Mouse (Mus musculus) stomach, postnatal 0 days (tissue): ENCODE measurements around the gene Ipo5. TPM values are rescaled to one million over a fixed set of nuclear protein-coding genes. Genes with fewer than 3 reads are reported as not detected.

Experiments
- ATAC-seq: fragments of 200-750 bp; cut with Nextera tagmentation; 2 replicates; pipeline ENCODE4 v1.8.0; 2017; ENCODE audit not compliant: low FRiP score, low TSS enrichment
- DNase-seq: peaks from one replicate; pipeline ENCODE4 v3.0.0-alpha.2; 2016; ENCODE audit warnings: low spot score
- H3K27ac ChIP-seq: fragments of 300-500 bp; sonication (generic); replicated peaks from 2 replicates; pipeline ENCODE4 v1.5.1; 2014; ENCODE audit warnings: mild to moderate bottlenecking, control low read depth
- H3K27me3 ChIP-seq: fragments of 300-500 bp; sonication (generic); 2 replicates; pipeline ENCODE4 v1.6.1; 2014; ENCODE audit warnings: low read length; ENCODE audit not compliant: control insufficient read depth, insufficient read depth
- H3K36me3 ChIP-seq: fragments of 300-500 bp; sonication (generic); 2 replicates; pipeline ENCODE4 v1.6.1; 2014; ENCODE audit warnings: low read length, mixed read lengths; ENCODE audit not compliant: control insufficient read depth, insufficient read depth
- H3K4me1 ChIP-seq: fragments of 300-500 bp; sonication (generic); replicated peaks from 2 replicates; pipeline ENCODE4 v1.6.1; 2014; ENCODE audit warnings: antibody characterized with exemption; ENCODE audit not compliant: control insufficient read depth, insufficient read depth
- H3K4me2 ChIP-seq: fragments of 300-500 bp; sonication (generic); replicated peaks from 2 replicates; pipeline ENCODE4 v1.6.1; 2014; ENCODE audit warnings: low read depth, mild to moderate bottlenecking, control low read depth, moderate library complexity
- H3K4me3 ChIP-seq: fragments of 300-500 bp; sonication (generic); 2 replicates; pipeline ENCODE4 v1.5.1; 2014; ENCODE audit warnings: low read depth, low read length, control low read depth
- H3K9ac ChIP-seq: fragments of 300-500 bp; sonication (generic); 2 replicates; pipeline ENCODE4 v1.6.1; 2014; ENCODE audit warnings: mild to moderate bottlenecking, low read length, control low read depth, mixed read lengths
- H3K9me3 ChIP-seq: fragments of 300-500 bp; sonication (generic); 2 replicates; pipeline ENCODE4 v1.6.1; 2016; ENCODE audit warnings: low read length; ENCODE audit not compliant: control insufficient read depth
- CTCF ChIP-seq: IDR thresholded peaks from 2 replicates; pipeline ENCODE4 v1.5.1; 2016; ENCODE audit warnings: antibody characterized with exemption, low read depth, mild to moderate bottlenecking, moderate library complexity
- EP300 ChIP-seq: optimal IDR thresholded peaks from 2 replicates; pipeline ENCODE3; 2016; ENCODE audit warnings: antibody characterized with exemption
- WGBS: fragments of 180-500 bp; shearing (Covaris S2); extraction: QIAGEN DNeasy Blood & Tissue Kit; methylation state at CpG from one replicate; pipeline ENCODE4 v1.1.7; 2014; 5-methylcytosine and 5-hydroxymethylcytosine counted together
- polyA plus RNA-seq: library from polyadenylated mRNA; unstranded; fragments of >200 nt; fragmentation: Nextera tagmentation; extraction: Ambion mirVana; gene quantifications from 2 replicates; pipeline ENCODE4 v1.2.1, GENCODE M21; 2015

Ipo5 gene
- polyA plus RNA-seq = 30.7 and 31.5 TPM in 2 replicates

GRCm38 (mm10) chr14:120910733-120911324 lies at the start of gene Ipo5:
Ipo5 (plus strand) TSS chr14:120911224.
- DNase-seq (peak; percentile 98), ATAC-seq (peak; percentile 99)
- under 1% methylated on average over 29 of the region's 83 CpGs for WGBS
- H3K4me1 ChIP-seq = no peaks in the 10 kb centered on the region
- H3K27me3 ChIP-seq = no peaks in the 10 kb centered on the region
- peak within 1 kb of the TSS; percentile 87 for H3K9ac ChIP-seq
- peak within 1 kb of the TSS; percentile 95 for H3K4me2 ChIP-seq
- H3K36me3 ChIP-seq = no peaks in the 10 kb centered on the region
- H3K27ac ChIP-seq = peak within 1 kb of the TSS; percentile 97
- no peaks in the 10 kb centered on the region for H3K9me3 ChIP-seq
- peak within 1 kb of the TSS; percentile 76 for H3K4me3 ChIP-seq
- TF ChIP-seq EP300 (no peak), CTCF (peak; percentile 8; the same call in 1 of the 2 replicates)

GRCm38 (mm10) chr14:120863205-120863604 lies 47.8 kb upstream of the Ipo5 start:
- H3K4me3 ChIP-seq = no peak overlapping the region
- H3K27me3 ChIP-seq = no peaks in the 10 kb centered on the region
- H3K9ac ChIP-seq = no peak overlapping the region
- ATAC-seq (no peak), DNase-seq (no peak)
- WGBS = 91% methylated on average over 3 of the region's 3 CpGs
- H3K27ac ChIP-seq = no peak overlapping the region
- H3K36me3 ChIP-seq = no peaks in the 10 kb centered on the region
- H3K4me1 ChIP-seq = no peaks in the 10 kb centered on the region
- no peak for TF ChIP-seq EP300
- TF ChIP-seq CTCF = no peak
- 0 out of 2 replicates have a peak, but pooled peaks cover 3% of the 10 kb centered on the region for H3K9me3 ChIP-seq
- no peak overlapping the region for H3K4me2 ChIP-seq

GRCm38 (mm10) chr14:120864896-120865295 lies 46.1 kb upstream of the Ipo5 start:
- TF ChIP-seq EP300 (no peak), CTCF (no peak)
- no peak for ATAC-seq
- no peaks in the 10 kb centered on the region for H3K9me3 ChIP-seq
- no peak overlapping the region for H3K4me3 ChIP-seq
- H3K9ac ChIP-seq = no peak overlapping the region
- no peaks in the 10 kb centered on the region for H3K36me3 ChIP-seq
- no peak for DNase-seq
- 84% methylated on average over 4 of the region's 4 CpGs for WGBS
- no peaks in the 10 kb centered on the region for H3K4me1 ChIP-seq
- H3K27ac ChIP-seq = no peak overlapping the region
- H3K27me3 ChIP-seq = no peaks in the 10 kb centered on the region
- H3K4me2 ChIP-seq = no peak overlapping the region

GRCm38 (mm10) chr14:120866573-120866972 lies 44.5 kb upstream of the Ipo5 start:
- no peaks in the 10 kb centered on the region for H3K36me3 ChIP-seq
- H3K9me3 ChIP-seq = no peaks in the 10 kb centered on the region
- DNase-seq (no peak), ATAC-seq (no peak)
- 0 out of 2 replicates have a peak, but pooled peaks have one; percentile 9 for TF ChIP-seq CTCF
- no peak for TF ChIP-seq EP300
- no peaks in the 10 kb centered on the region for H3K27me3 ChIP-seq
- H3K4me1 ChIP-seq = no peaks in the 10 kb centered on the region
- H3K9ac ChIP-seq = no peak overlapping the region
- H3K27ac ChIP-seq = no peak overlapping the region
- no peak overlapping the region for H3K4me2 ChIP-seq
- H3K4me3 ChIP-seq = no peak overlapping the region
- WGBS = 94% methylated on average over 8 of the region's 8 CpGs

- no peak overlapping the region for H3K4me3 ChIP-seq
- no peaks in the 10 kb centered on the region for H3K36me3 ChIP-seq
- 79% methylated on average over 5 of the region's 5 CpGs for WGBS
- no peak overlapping the region for H3K9ac ChIP-seq
- H3K4me2 ChIP-seq = no peak overlapping the region
- no peak for ATAC-seq
- no peaks in the 10 kb centered on the region for H3K27me3 ChIP-seq
- no peaks in the 10 kb centered on the region for H3K9me3 ChIP-seq
- no peaks in the 10 kb centered on the region for H3K4me1 ChIP-seq
- no peak for DNase-seq
- TF ChIP-seq EP300 = no peak
- no peak for TF ChIP-seq CTCF
- H3K27ac ChIP-seq = no peak overlapping the region
Observed at GRCm38 (mm10) chr14:120867121-120867520, 43.9 kb upstream of the Ipo5 start.

GRCm38 (mm10) chr14:120868494-120868893 lies 42.5 kb upstream of the Ipo5 start:
- WGBS = 20% methylated on average over 8 of the region's 8 CpGs
- no peaks in the 10 kb centered on the region for H3K36me3 ChIP-seq
- H3K4me2 ChIP-seq = no peak overlapping the region
- no peaks in the 10 kb centered on the region for H3K27me3 ChIP-seq
- H3K9ac ChIP-seq = no peak overlapping the region
- H3K4me1 ChIP-seq = no peaks in the 10 kb centered on the region
- H3K27ac ChIP-seq = no peak overlapping the region; the same call in 1 of the 2 replicates
- H3K4me3 ChIP-seq = no peak overlapping the region
- TF ChIP-seq EP300 (peak; percentile 31), CTCF (no peak)
- peak; percentile 77; the same call in 1 of the 2 replicates for ATAC-seq
- peak; percentile 17 for DNase-seq
- H3K9me3 ChIP-seq = no peaks in the 10 kb centered on the region
